Mouse (Mus musculus) cerebellum, adult 2 months (tissue): ENCODE data around the gene Pdlim3.

ENCODE experiments used
- CTCF ChIP-seq: fragments of 200-500 bp; IDR thresholded peaks from 2 replicates; pipeline ENCODE4 v1.5.1; 2011; ENCODE audit warnings: low read depth, mild to moderate bottlenecking, control low read depth, low read length, moderate library complexity, borderline replicate concordance; ENCODE audit not compliant: insufficient read depth
- POLR2A ChIP-seq: fragments of 200-500 bp; IDR thresholded peaks from 2 replicates; pipeline ENCODE4 v1.6.1; 2011; ENCODE audit warnings: low read length, control low read depth, borderline replicate concordance; ENCODE audit not compliant: insufficient read depth

DNA sequence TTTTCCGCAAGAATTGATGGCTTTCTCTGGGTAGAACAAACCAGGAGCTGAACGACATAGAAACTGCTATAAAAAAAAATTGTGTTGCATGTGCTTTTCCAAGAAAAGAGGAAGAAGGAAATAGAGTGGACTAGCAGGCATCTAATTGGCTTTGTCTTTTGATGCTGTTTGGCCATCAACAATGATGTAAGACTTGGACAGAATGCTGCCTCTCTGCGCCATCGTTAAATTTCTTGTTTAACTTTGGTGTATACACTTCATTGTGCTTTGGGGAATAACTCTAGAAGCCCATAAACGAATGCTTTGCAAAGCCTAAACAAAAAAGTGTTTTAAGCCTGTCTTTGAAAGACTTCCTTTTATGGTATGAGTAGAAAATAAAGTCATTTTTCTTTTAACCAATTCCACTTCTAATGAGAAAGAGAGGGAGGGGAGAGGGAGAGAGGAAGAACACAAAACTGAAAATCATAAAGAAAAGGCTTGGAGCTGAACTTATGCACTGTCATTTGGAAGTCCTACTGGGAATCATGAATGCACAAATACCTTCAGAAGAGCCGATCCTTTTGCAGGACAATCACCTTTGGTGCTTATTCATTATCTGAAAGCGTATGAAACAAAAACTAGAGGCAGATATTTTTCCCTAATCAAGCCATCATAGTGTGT lies 20.5 kb downstream of the Pdlim3 start:
- TF ChIP-seq POLR2A: no peak
- no peak for TF ChIP-seq CTCF
